Mouse (Mus musculus) lung, embryonic 15.5 days (tissue): Measurements from ENCODE around the gene Hnrnpu. TPM values are rescaled to one million over a fixed set of nuclear protein-coding genes. Genes with fewer than 3 reads are reported as not detected.
A peak's percentile ranks its signal among the peaks of the same experiment; 100 is the strongest.
"Not testable (repeated sequence)": the region's sequence is repeated elsewhere in the genome, so short reads cannot be mapped to it uniquely, and the experiment has no call there.

ENCODE experiments used
- ATAC-seq: fragments of 200-750 bp; cut with Nextera tagmentation; 2 replicates; pipeline ENCODE4 v1.8.0; 2017; ENCODE audit warnings: moderate number of reproducible peaks, borderline replicate concordance; ENCODE audit not compliant: low FRiP score, low TSS enrichment; ENCODE audit errors: extremely low read depth
- H3K27ac ChIP-seq: fragments of 300-500 bp; sonication (generic); 2 replicates; pipeline ENCODE4 v1.5.1; 2015; ENCODE audit warnings: moderate library complexity, mild to moderate bottlenecking, inconsistent platforms
- H3K27me3 ChIP-seq: fragments of 300-500 bp; sonication (generic); 2 replicates; pipeline ENCODE4 v1.6.1; 2015; ENCODE audit warnings: inconsistent platforms
- H3K36me3 ChIP-seq: fragments of 300-500 bp; sonication (generic); 2 replicates; pipeline ENCODE4 v1.6.1; 2015; ENCODE audit warnings: inconsistent platforms
- H3K4me1 ChIP-seq: fragments of 300-500 bp; sonication (generic); 2 replicates; pipeline ENCODE4 v1.6.1; 2015; ENCODE audit warnings: inconsistent platforms
- H3K4me2 ChIP-seq: fragments of 300-500 bp; sonication (generic); 2 replicates; pipeline ENCODE4 v1.6.1; 2015; ENCODE audit warnings: inconsistent platforms, mild to moderate bottlenecking, moderate library complexity
- H3K4me3 ChIP-seq: fragments of 300-500 bp; sonication (generic); 2 replicates; pipeline ENCODE4 v1.5.1; 2015; ENCODE audit warnings: mild to moderate bottlenecking, inconsistent platforms
- H3K9ac ChIP-seq: fragments of 300-500 bp; sonication (generic); 2 replicates; pipeline ENCODE4 v1.6.1; 2015; ENCODE audit warnings: inconsistent platforms
- H3K9me3 ChIP-seq: fragments of 300-500 bp; sonication (generic); 2 replicates; pipeline ENCODE4 v1.6.1; 2016; ENCODE audit warnings: inconsistent platforms
- WGBS: fragments of 180-500 bp; shearing (Covaris S2); methylation state at CpG from one replicate; pipeline ENCODE4 v1.1.7; 2015; 5-methylcytosine and 5-hydroxymethylcytosine counted together
- microRNA-seq: library from miRNA; unstranded; fragments of <30 nt; microRNA quantifications from one replicate; pipeline ENCODE4, GENCODE M21; 2016
- polyA plus RNA-seq: library from polyadenylated mRNA; unstranded; fragments of >200 nt; fragmentation: Nextera tagmentation; extraction: Ambion mirVana; gene quantifications from 2 replicates; pipeline ENCODE4 v1.2.1, GENCODE M21; 2015

Hnrnpu gene
- polyA plus RNA-seq, 1 experiment from 2014 or later, result 411 TPM

- Histone ChIP-seq H3K4me1 (no peaks in the 10 kb centered on the region), H3K27ac (no peak overlapping the region), H3K9ac (no peak overlapping the region), H3K4me2 (no peak overlapping the region), H3K4me3 (no peak overlapping the region), H3K27me3 (no peaks in the 10 kb centered on the region), H3K9me3 (no peaks in the 10 kb centered on the region), H3K36me3 (no peaks in the 10 kb centered on the region)
- no peak for ATAC-seq
- 81% methylated on average over 1 of the region's 1 CpGs for WGBS
Observed at GRCm38 (mm10) chr1:178294051-178294450, 43.5 kb downstream of the Hnrnpu start.

GRCm38 (mm10) chr1:178291716-178292115 lies 45.9 kb downstream of the Hnrnpu start:
- no peaks in the 10 kb centered on the region for H3K4me1 ChIP-seq
- H3K9ac ChIP-seq, result no peak overlapping the region
- no peaks in the 10 kb centered on the region for H3K9me3 ChIP-seq
- no peaks in the 10 kb centered on the region for H3K27me3 ChIP-seq
- H3K36me3 ChIP-seq, result no peaks in the 10 kb centered on the region
- no peak overlapping the region for H3K4me2 ChIP-seq
- no peak overlapping the region for H3K4me3 ChIP-seq
- no peak for ATAC-seq
- H3K27ac ChIP-seq, result no peak overlapping the region
- WGBS, result 72% methylated on average over 3 of the region's 3 CpGs

- no peaks in the 10 kb centered on the region for H3K9me3 ChIP-seq
- ATAC-seq, result no peak
- no peak overlapping the region for H3K4me3 ChIP-seq
- no peak overlapping the region for H3K9ac ChIP-seq
- H3K4me2 ChIP-seq, result no peak overlapping the region
- 38% methylated on average over 8 of the region's 8 CpGs for WGBS
- no peaks in the 10 kb centered on the region for H3K4me1 ChIP-seq
- H3K27ac ChIP-seq, result no peak overlapping the region
- no peaks in the 10 kb centered on the region for H3K27me3 ChIP-seq
- no peaks in the 10 kb centered on the region for H3K36me3 ChIP-seq
Observed at GRCm38 (mm10) chr1:178287601-178288176, 49.9 kb downstream of the Hnrnpu start.

- Histone ChIP-seq H3K27me3 (no peaks in the 10 kb centered on the region), H3K9me3 (no peaks in the 10 kb centered on the region), H3K4me1 (no peaks in the 10 kb centered on the region), H3K4me3 (no peak overlapping the region), H3K27ac (no peak overlapping the region), H3K4me2 (no peak overlapping the region), H3K9ac (no peak overlapping the region), H3K36me3 (no peaks in the 10 kb centered on the region)
- no peak for ATAC-seq
- WGBS, result 69% methylated on average over 2 of the region's 2 CpGs
Observed at GRCm38 (mm10) chr1:178283946-178284720, 53.5 kb downstream of the Hnrnpu start.

- 86% methylated on average over 3 of the region's 3 CpGs for WGBS
- H3K9me3 ChIP-seq, H3K4me2 ChIP-seq, ATAC-seq, H3K4me3 ChIP-seq, H3K4me1 ChIP-seq, H3K36me3 ChIP-seq, H3K27me3 ChIP-seq, H3K27ac ChIP-seq, H3K9ac ChIP-seq: not testable (repeated sequence)
Observed at GRCm38 (mm10) chr1:178283314-178283713, 54.3 kb downstream of the Hnrnpu start.

- Histone ChIP-seq H3K9ac (peak overlapping the region; percentile 76), H3K4me1 (no peaks in the 10 kb centered on the region; the same call in 1 of the 2 replicates), H3K4me2 (peak overlapping the region; percentile 92), H3K36me3 (no peaks in the 10 kb centered on the region), H3K27ac (peak overlapping the region; percentile 55), H3K9me3 (no peaks in the 10 kb centered on the region), H3K27me3 (no peaks in the 10 kb centered on the region), H3K4me3 (peak overlapping the region; percentile 68)
- peak; percentile 90 for ATAC-seq
- WGBS, result under 1% methylated on average over 64 of the region's 87 CpGs
Observed at GRCm38 (mm10) chr1:178276054-178276911, 61.3 kb downstream of the Hnrnpu start.

- WGBS, result 7% methylated on average over 11 of the region's 11 CpGs
- ATAC-seq, result peak; percentile 11; the same call in 1 of the 2 replicates
- H3K27ac ChIP-seq, result no peak overlapping the region
Observed at GRCm38 (mm10) chr1:178275738-178276053, 61.9 kb downstream of the Hnrnpu start.

GRCm38 (mm10) chr1:178275174-178275730 lies 62.3 kb downstream of the Hnrnpu start:
- Histone ChIP-seq H3K9ac (no peak overlapping the region), H3K36me3 (no peaks in the 10 kb centered on the region), H3K4me2 (peak overlapping the region; percentile 92), H3K27me3 (no peaks in the 10 kb centered on the region), H3K4me1 (no peaks in the 10 kb centered on the region; the same call in 1 of the 2 replicates), H3K9me3 (no peaks in the 10 kb centered on the region), H3K4me3 (peak overlapping the region; percentile 68; the same call in 1 of the 2 replicates), H3K27ac (no peak overlapping the region)
- ATAC-seq, result no peak
- WGBS, result 31% methylated on average over 9 of the region's 9 CpGs

More at GRCm38 (mm10) chr1:178275738-178276053, 61.9 kb downstream of the Hnrnpu start:
- Histone ChIP-seq H3K9me3 (no peaks in the 10 kb centered on the region), H3K4me1 (no peaks in the 10 kb centered on the region; the same call in 1 of the 2 replicates), H3K4me3 (peak overlapping the region; percentile 68), H3K9ac (peak overlapping the region; percentile 76), H3K36me3 (no peaks in the 10 kb centered on the region), H3K27me3 (no peaks in the 10 kb centered on the region), H3K4me2 (peak overlapping the region; percentile 92)

Small RNA genes lying within 50 kb of the gene (microRNA-seq; reads per million reads assigned to microRNA genes)
- not detected for gene Gm27458

Other genes starting within 250 kb of the Hnrnpu start
- 20.7 and 22.8 TPM in 2 replicates for gene Desi2, start 150.4 kb downstream of the Hnrnpu start, polyA plus RNA-seq
- 124 TPM in 2 replicates for gene Cox20, start 18.7 kb downstream of the Hnrnpu start, polyA plus RNA-seq
- 4.8 and 6.1 TPM in 2 replicates for gene Efcab2, start 68.3 kb upstream of the Hnrnpu start, polyA plus RNA-seq
- 1.5 and 1.7 TPM in 2 replicates for gene Kif26b, start 191.3 kb upstream of the Hnrnpu start, polyA plus RNA-seq